Mouse (Mus musculus) cerebellum, postnatal 25 days (tissue): ENCODE data around the gene Kirrel3.

Experiments
- DNase-seq, 2 experiments: peaks; one replicate each; pipeline ENCODE4 v3.0.0; 2021; ENCODE audit warnings: mixed read lengths in 2 of 2

The Kirrel3 gene

DNA sequence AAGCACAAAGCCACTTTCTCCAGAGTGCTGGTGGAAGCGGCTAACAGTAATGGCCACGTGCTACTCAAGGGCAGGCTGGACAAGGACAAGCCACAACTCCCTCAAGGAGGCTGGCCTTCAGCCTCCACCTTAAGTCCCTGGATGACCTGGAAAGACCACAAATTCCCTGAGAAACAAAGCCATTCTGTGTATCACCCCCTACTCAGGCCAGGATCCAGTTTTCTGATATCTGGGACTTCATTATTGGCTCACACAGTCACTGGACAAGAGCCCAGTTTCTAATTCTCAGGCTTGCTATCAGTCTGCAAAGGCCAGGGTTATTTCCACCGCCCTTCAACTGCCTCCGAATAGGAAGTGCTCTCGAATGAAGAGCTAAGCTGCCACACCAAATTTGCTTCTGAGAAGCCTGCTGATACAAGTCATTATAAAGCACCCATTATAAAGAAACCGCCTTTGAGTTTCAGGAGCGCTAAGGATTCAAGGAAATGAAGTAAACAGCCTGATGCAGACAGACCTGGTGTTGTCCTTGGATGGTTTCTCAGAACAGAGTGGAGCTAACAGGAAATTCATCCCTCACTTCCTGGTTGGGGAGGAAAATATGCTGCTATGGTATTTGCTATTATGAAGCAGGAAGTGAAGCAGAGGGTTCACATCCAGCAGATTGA lies 553.4 kb downstream of the Kirrel3 start:
- DNase-seq: peak in 1 of 2 experiments; percentile 53

DNA sequence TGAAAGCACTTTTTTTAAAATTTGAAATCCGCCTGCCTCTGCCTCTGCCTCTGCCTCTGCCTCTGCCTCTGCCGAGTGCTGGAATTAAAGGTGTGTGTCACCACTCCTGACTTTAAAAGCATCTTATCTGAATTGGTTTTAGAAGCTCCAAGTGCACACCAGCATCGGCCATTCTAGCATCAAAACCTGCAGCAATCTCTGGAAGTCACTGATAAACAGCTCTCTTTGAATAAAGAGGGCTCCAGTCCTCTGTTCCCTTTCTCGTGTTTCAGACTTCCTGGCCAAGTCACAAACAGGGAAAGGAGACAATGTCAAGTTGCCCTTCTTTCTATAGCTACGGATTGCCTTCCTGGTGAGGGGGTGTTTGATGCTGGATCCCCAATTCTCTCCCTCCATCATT lies 554.2 kb downstream of the Kirrel3 start:
- no peak for DNase-seq

DNA sequence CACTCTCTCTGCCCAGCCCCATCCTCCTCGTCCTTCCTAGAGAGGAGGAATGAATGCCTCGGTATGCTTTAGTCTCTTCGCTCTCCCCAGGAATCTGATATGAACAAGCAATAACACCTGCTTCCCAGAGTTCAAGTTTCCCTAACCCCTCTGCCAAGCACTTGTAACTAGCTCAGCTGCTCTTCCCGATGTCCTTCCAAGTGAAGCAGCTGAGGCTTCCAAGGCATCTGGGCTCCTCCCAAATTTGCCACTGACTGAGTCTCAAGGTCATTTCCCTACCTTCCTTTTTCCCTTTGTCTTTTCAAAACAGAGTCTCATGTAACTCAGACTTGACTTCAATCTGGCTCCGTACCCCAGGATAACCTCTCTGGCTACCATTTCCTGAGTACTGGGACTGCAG lies 555.8 kb downstream of the Kirrel3 start:
- DNase-seq: no peak

DNA sequence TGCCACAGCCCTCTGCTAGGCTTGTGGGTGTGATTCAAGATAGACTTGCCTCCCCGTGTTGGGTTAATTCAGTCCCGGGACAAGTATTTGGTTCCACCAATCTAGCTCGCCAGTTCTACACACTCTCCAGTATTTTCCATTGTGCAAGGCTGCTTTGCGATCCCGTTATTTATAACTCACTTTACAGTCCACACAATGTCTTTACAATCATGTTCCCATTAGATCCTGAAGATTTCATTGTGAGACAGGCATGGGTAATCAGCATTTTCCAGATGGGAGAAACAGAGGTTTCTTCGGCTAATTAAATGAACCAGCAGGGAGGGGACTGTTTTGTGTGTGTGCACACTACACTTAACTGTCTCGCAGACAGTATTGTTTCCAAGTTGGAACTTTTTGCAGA lies 557.9 kb downstream of the Kirrel3 start:
- DNase-seq: no peak

GRCm38 (mm10) chr9:35044458-35044857 lies 558.8 kb downstream of the Kirrel3 start:
- peak in 1 of 2 experiments; percentile 4 for DNase-seq

DNA sequence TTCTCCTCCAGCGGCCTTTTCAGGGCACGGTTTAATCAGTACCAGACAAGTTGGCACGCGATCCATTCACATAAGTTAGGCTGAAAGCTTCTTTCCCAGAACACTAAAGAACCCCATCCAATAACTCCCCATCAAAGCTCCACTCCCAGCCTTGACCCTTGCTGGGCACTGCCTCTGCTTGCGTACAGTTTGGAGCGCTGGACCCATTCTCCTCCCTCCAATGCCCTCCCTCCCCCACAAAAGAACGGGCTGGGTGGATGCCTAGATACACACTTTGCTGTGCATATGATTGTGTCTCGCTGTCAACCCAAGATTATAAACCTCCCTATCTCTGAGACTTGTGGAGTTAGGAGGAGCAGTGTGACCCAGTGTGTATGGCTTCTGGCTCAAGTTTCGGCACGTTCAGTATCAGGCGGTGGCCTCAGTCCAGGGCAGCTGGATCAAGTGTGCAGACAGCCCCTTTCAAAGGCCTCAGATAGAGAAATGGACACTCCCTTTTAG lies 559.4 kb downstream of the Kirrel3 start:
- peak in 1 of 2 experiments; percentile 3 for DNase-seq

DNA sequence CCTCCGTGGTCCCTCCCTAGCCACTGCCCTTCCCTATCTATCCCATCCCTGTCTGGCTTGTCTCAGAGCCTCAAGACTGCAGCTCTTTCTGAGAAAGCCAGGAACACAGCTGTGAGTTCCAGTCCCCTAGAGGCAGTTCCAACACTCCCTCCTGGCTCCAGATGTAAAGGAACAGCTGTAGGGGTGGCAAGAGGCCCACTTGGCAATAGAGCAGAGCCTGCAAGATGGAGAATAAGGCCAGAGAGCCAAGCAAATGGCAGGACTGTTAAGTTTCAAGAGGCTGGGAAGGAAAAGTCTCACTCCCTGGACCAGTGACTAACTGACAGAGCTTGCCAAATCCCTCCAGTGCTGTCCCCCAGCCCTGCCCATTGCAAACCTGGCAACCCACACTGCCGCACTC lies 560.1 kb downstream of the Kirrel3 start:
- peak in 1 of 2 experiments; percentile 12 for DNase-seq

DNA sequence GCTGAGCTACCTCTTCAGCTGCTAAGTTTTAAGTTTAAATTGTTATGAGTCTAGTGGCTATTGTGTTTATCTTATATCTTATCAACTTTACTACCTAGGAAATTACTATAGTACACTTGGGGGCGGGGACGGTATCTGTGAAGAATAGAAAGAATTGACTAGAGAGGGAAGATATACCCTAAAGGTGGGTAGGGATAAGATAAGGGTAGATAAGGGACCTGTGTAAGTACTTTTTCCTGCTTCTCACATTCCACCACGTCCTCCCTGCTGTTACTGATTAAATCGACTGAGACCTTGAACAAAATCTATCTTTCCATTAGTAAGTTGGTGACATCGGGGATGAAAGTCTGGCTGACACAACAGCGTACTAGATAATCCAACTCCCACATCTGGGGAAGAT lies 562.8 kb downstream of the Kirrel3 start:
- DNase-seq: no peak

DNA sequence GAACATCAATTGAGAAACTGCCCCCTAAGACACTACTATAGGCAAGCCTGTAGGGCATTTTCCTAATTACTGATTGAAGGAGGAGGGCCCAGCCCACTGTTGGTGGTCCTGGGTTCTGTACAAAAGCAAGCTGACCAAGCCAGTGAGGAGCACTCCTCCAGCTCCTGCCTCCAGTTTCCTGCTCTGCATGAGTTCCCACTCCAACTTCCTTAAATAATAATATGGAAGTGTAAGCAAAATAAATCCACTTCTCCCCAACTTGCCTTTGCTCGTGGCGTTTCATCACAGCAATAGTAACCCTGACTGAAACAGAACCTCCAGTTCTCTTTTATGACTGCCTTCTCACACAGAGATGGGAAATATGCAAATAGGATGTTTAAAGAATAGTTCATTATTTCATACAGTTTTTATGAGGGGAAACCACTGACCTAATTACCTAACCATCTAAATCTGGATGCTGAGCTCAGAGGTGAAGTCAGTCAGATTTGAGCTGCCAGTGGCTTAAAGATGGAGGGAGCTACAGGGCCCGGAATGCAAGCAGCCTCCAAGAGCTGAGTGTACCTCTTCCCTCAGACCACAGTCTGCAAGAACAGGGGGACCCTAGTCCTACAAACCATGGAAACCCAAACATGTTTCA lies 564.3 kb downstream of the Kirrel3 start:
- no peak for DNase-seq

DNA sequence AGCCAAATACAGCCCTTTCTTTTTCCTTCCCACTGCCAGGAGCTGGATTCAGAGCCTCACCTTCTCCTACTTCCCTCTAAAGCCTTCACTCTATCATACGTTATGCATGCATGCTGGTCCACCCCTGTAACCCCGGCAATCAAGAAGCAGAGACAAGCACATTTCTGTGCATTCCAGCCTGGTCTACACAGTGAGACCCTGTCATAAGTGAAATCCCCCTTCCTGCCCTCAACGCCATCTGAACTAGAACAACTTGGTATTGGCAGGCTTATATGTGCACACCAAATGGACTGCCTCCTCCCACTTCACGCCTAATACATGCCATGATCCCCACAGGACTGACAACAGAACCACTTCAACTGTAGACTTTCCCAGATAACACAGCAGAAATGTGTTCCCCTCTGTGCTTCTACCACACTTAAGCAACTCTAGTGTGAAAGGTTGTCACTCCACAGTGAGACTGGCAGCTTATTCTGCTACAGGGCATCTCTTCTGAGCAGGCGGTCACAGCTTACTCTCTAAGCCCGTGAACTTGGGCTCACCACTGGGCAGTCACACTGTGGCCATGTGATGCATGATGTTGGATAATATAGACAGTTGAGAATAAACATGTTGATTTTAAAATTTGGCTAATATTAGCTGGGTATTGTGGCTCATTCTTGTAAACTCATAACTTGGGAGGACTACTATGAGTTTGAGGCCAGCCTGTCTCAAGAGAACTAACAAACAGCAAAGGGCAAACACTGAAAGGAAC lies 565.2 kb downstream of the Kirrel3 start:
- DNase-seq: peak in 1 of 2 experiments; percentile 2

- DNase-seq: peak in 1 of 2 experiments; percentile 3
Measured at GRCm38 (mm10) chr9:35051666-35052065, 566.0 kb downstream of the Kirrel3 start.

- DNase-seq: peak in 1 of 2 experiments; percentile 1
Measured at GRCm38 (mm10) chr9:35052671-35053070, 567.0 kb downstream of the Kirrel3 start.

DNA sequence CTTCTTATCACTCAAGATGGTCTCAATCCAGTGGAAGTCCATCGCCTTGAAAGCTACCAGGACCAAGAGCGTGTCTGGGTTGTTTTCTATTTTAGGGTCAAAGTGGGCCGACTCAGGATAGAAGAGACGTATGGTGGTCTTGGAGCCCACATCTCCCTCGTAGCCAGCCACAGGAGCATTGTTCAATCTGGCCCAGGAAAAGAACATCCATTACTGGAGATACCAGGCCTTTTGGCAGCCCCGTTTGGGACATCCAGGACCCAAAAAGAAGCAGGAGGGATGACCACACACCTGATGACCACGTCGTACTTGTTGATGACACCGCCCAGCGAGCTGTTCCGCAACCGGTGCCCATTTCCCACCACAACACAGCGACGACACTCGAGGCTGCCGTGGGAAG lies 567.4 kb downstream of the Kirrel3 start:
- DNase-seq: peak in 1 of 2 experiments; percentile 3

- DNase-seq: peak in 1 of 2 experiments; percentile 1
Measured at GRCm38 (mm10) chr9:35053669-35054068, 568.0 kb downstream of the Kirrel3 start.

- peak in 1 of 2 experiments; percentile 2 for DNase-seq
Measured at GRCm38 (mm10) chr9:35055528-35056330, 570.0 kb downstream of the Kirrel3 start.

DNA sequence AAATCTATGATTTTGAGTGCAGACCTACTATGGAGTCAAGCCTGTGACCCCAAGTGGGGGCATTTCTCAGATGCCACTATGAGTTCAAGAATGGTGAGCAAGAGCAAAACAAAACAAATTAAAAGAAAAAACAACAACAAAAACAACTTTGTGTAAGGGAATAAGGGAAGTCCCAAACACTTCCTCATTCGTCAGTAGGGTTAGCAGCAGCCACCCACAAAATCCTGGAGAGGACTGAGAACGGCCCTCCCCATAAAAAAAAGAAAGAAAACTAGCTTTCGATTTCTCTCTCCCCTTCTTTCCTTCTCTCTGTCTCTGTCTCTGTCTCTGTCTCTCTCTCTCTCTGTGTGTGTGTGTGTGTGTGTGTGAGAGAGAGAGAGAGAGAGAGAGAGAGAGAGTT lies 570.9 kb downstream of the Kirrel3 start:
- no peak for DNase-seq

- no peak for DNase-seq
Measured at GRCm38 (mm10) chr9:35057631-35058030, 571.9 kb downstream of the Kirrel3 start.

- no peak for DNase-seq
Measured at GRCm38 (mm10) chr9:35058186-35058585, 572.5 kb downstream of the Kirrel3 start.

DNA sequence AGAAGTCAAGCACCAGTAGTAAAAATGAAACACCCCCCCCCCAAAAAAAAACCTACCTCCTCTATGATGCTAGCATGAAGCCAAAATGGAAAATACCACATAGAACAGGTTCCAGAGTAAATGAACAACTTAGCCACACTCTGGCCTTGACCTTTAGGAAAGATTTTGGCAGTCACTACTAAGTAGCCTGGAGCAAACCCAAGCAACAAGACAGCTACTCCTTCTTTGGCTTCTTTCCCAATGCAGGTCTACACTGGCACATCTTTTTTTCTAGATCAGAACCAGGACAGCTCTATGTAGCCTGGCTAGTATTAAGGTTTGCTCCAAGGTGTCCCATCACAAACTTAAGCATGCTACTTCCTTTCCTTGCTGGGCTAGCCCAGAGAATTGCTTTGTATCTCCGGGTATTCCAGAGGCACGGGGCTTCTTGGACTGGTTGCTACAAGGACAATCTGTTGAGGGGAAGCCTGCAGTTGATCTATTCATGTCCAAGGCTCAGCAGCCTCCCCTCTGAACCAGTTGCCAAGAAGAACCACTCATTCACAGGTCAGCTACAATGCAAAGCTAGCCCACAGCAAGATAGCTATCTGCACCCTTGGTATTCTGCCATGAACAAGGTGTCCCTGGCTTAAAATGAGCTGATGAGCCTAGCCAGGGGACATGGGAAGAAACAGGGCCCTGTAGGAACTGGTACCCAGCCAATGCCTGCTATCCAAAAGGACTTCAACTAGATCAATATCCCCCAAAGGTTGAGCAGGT lies 573.1 kb downstream of the Kirrel3 start:
- peak in 1 of 2 experiments; percentile 43 for DNase-seq

DNA sequence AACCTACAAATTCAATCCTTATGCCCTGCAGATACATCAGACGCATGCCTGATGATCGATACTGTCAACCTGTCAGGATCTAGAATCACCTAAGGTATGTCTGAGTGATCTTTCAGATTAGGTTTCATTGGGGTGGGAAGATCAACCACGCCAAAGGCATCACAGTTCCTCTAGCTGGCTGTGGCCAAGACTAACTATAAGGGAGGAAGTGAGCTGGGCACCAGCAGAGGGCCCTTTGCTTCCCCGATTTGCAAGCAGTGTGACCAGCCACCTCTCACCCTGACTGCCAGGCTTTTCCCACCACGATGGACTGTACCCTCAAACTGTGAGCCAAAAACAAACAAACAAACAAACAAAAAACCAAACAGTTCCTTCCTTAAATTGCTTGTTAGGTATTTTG lies 574.2 kb downstream of the Kirrel3 start:
- no peak for DNase-seq

- DNase-seq: peak; percentile 36 to 48
Measured at GRCm38 (mm10) chr9:35061446-35061845, 575.8 kb downstream of the Kirrel3 start.
